Mouse (Mus musculus): ENCODE measurements at regions not wholly inside any gene's neighbourhood (a gene's known extent, or its start where the extent isn't known, plus 50 kb on each side); places are given as distances from the start of the nearest gene placed in this dataset.

GRCm38 (mm10) chr15:67373599-67373998, 872.9 kb upstream of the Lrrc6 start:
- no peak for DNase-seq

- no peak for DNase-seq
These were observed 872.3 kb upstream of the Lrrc6 start for GRCm38 (mm10) chr15:67373030-67373429.

GRCm38 (mm10) chr15:67364099-67364756, 863.5 kb upstream of the Lrrc6 start:
- peak; percentile 28 for DNase-seq

GRCm38 (mm10) chr15:67361012-67361571, 860.4 kb upstream of the Lrrc6 start:
- no peak for DNase-seq

- no peak for DNase-seq
These were observed 857.2 kb upstream of the Lrrc6 start for GRCm38 (mm10) chr15:67357867-67358266.

- DNase-seq = no peak
These were observed 854.6 kb upstream of the Lrrc6 start for GRCm38 (mm10) chr15:67355334-67355733.

- no peak for DNase-seq
These were observed 854.0 kb upstream of the Lrrc6 start for GRCm38 (mm10) chr15:67354598-67355159.

- no peak for DNase-seq
These were observed 848.8 kb upstream of the Lrrc6 start for GRCm38 (mm10) chr15:67349501-67349900.

GRCm38 (mm10) chr15:67345179-67346148, 844.8 kb upstream of the Lrrc6 start:
- DNase-seq = no peak

GRCm38 (mm10) chr15:67342050-67342449, 841.3 kb upstream of the Lrrc6 start:
- DNase-seq = no peak

GRCm38 (mm10) chr15:67337040-67337395, 836.3 kb upstream of the Lrrc6 start:
- DNase-seq = no peak

GRCm38 (mm10) chr15:67336294-67337039, 835.8 kb upstream of the Lrrc6 start:
- no peak for DNase-seq

- no peak for DNase-seq
These were observed 831.8 kb upstream of the Lrrc6 start for GRCm38 (mm10) chr15:67332521-67332920.

GRCm38 (mm10) chr15:67320292-67320691, 819.6 kb upstream of the Lrrc6 start:
- no peak for DNase-seq

GRCm38 (mm10) chr15:67315202-67315601, 814.5 kb upstream of the Lrrc6 start:
- DNase-seq = no peak

- DNase-seq = no peak
These were observed 812.9 kb upstream of the Lrrc6 start for GRCm38 (mm10) chr15:67313648-67314047.

GRCm38 (mm10) chr15:67305681-67306080, 805.0 kb upstream of the Lrrc6 start:
- no peak for DNase-seq

GRCm38 (mm10) chr15:67303804-67304203, 803.1 kb upstream of the Lrrc6 start:
- DNase-seq = no peak

- peak; percentile 11 for DNase-seq
These were observed 801.2 kb upstream of the Lrrc6 start for GRCm38 (mm10) chr15:67301871-67302363.

- DNase-seq = no peak
These were observed 800.3 kb upstream of the Lrrc6 start for GRCm38 (mm10) chr15:67301024-67301423.

GRCm38 (mm10) chr15:67294797-67295196, 794.1 kb upstream of the Lrrc6 start:
- no peak for DNase-seq

- no peak for DNase-seq
These were observed 789.0 kb upstream of the Lrrc6 start for GRCm38 (mm10) chr15:67289749-67290148.
